Mouse (Mus musculus) lung, embryonic 14.5 days (tissue): Measurements from ENCODE around the gene Mast4. TPM values are rescaled to one million over a fixed set of nuclear protein-coding genes. Genes with fewer than 3 reads are reported as not detected.
A peak's percentile ranks its signal among the peaks of the same experiment; 100 is the strongest.

Experiments
- ATAC-seq: fragments of 200-750 bp; cut with Nextera tagmentation; 2 replicates; pipeline ENCODE4 v1.8.0; 2017; ENCODE audit warnings: mild to moderate bottlenecking, moderate TSS enrichment, moderate library complexity; ENCODE audit not compliant: insufficient read depth
- DNase-seq: peaks from one replicate; pipeline ENCODE4 v3.0.0-alpha.2; 2015
- H3K27ac ChIP-seq: fragments of 300-500 bp; sonication (generic); 2 replicates; pipeline ENCODE4 v1.5.1; 2014; ENCODE audit warnings: low read depth, mild to moderate bottlenecking, moderate library complexity
- H3K27me3 ChIP-seq: fragments of 300-500 bp; sonication (generic); 2 replicates; pipeline ENCODE4 v1.6.1; 2014; ENCODE audit warnings: low read length, control low read depth; ENCODE audit not compliant: insufficient read depth
- H3K36me3 ChIP-seq: fragments of 300-500 bp; sonication (generic); 2 replicates; pipeline ENCODE4 v1.6.1; 2014; ENCODE audit warnings: control low read depth; ENCODE audit not compliant: insufficient read depth
- H3K4me1 ChIP-seq: fragments of 300-500 bp; sonication (generic); 2 replicates; pipeline ENCODE4 v1.6.1; 2014; ENCODE audit warnings: antibody characterized with exemption, control low read depth; ENCODE audit not compliant: insufficient read depth
- H3K4me2 ChIP-seq: fragments of 300-500 bp; sonication (generic); 2 replicates; pipeline ENCODE4 v1.6.1; 2014; ENCODE audit warnings: mild to moderate bottlenecking
- H3K4me3 ChIP-seq: fragments of 300-500 bp; sonication (generic); 2 replicates; pipeline ENCODE4 v1.5.1; 2014; ENCODE audit warnings: low read depth, low read length
- H3K9ac ChIP-seq: fragments of 300-500 bp; sonication (generic); 2 replicates; pipeline ENCODE4 v1.6.1; 2014
- H3K9me3 ChIP-seq: fragments of 300-500 bp; sonication (generic); 2 replicates; pipeline ENCODE4 v1.6.1; 2016; ENCODE audit warnings: low read depth, low read length, control low read depth
- CTCF ChIP-seq: IDR thresholded peaks from 2 replicates; pipeline ENCODE4 v1.5.1; 2016; ENCODE audit warnings: antibody characterized with exemption, low read depth
- WGBS: fragments of 180-500 bp; shearing (Covaris S2); extraction: QIAGEN DNeasy Blood & Tissue Kit; methylation state at CpG from one replicate; pipeline ENCODE4 v1.1.7; 2014; 5-methylcytosine and 5-hydroxymethylcytosine counted together
- polyA plus RNA-seq: library from polyadenylated mRNA; unstranded; fragments of >200 nt; fragmentation: Nextera tagmentation; extraction: Ambion mirVana; gene quantifications from 2 replicates; pipeline ENCODE4 v1.2.1, GENCODE M21; 2014

Mast4 gene
- polyA plus RNA-seq, 1 experiment from 2014 or later: 30.8 TPM

DNA sequence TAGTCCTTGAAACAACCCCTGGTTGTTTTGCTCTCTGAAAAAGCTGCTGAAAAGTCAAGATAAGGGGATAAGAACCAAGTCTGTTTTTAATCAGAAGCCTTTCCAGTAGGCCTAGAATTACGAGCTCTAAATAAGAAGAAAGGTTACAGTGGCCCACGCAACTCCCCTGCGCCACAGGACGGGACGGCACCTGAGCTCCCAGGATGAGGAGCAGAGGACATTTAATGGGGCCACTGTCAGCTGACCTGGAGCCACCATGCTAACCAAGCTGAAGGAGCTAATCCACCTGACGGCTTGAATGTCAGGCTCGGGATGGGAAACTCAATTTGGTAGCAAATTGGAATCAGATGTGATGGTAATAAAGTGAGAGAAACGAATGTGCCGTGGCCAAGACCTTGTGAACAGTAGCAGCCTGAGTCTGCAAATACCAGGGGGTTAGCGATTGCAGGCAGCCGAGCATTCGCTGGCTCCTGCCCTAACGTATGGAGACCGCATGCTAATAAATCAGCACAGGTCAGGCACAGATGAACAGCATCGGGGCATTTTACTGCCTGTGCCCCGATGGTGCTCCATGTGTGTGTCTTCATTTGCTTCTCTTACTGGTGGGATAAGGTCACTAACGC lies 306.7 kb downstream of the Mast4 start:
- 48% methylated on average over 17 of the region's 17 CpGs for WGBS
- no peak overlapping the region for H3K9ac ChIP-seq
- DNase-seq: no peak
- H3K9me3 ChIP-seq: no peaks in the 10 kb centered on the region
- no peaks in the 10 kb centered on the region for H3K27me3 ChIP-seq
- H3K4me1 ChIP-seq: peaks cover 9% of the 10 kb centered on the region; the same call in 1 of the 2 replicates
- no peak overlapping the region for H3K4me2 ChIP-seq
- no peak overlapping the region for H3K4me3 ChIP-seq
- no peak for ATAC-seq
- H3K36me3 ChIP-seq: no peaks in the 10 kb centered on the region
- no peak overlapping the region for H3K27ac ChIP-seq
- TF ChIP-seq CTCF: no peak

DNA sequence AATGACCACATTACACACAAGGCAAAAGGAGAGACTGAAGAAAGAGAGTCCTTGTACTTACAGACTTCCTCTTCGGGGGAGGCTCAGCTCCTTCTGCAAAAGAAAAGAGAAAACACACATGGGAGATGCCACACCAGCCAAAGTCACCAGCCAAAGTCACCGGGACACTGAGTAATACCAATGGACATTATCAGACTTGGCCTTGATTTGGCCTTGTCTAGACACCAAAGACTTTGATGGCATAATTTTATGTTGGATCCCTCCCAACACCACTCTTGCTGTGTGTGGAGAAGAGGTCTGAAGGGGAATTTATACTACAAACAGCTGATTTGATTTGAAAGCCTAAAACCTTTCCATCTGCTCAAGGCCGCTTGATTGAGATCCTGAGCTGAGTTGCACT lies 308.8 kb downstream of the Mast4 start:
- no peak for ATAC-seq
- Histone ChIP-seq H3K36me3 (no peaks in the 10 kb centered on the region), H3K27ac (no peak overlapping the region), H3K4me2 (no peak overlapping the region), H3K4me1 (peaks cover 9% of the 10 kb centered on the region; the same call in 1 of the 2 replicates), H3K27me3 (no peaks in the 10 kb centered on the region), H3K4me3 (no peak overlapping the region), H3K9me3 (no peaks in the 10 kb centered on the region), H3K9ac (no peak overlapping the region)
- no peak for TF ChIP-seq CTCF
- 61% methylated on average over 3 of the region's 3 CpGs for WGBS
- DNase-seq: peak; percentile 24

DNA sequence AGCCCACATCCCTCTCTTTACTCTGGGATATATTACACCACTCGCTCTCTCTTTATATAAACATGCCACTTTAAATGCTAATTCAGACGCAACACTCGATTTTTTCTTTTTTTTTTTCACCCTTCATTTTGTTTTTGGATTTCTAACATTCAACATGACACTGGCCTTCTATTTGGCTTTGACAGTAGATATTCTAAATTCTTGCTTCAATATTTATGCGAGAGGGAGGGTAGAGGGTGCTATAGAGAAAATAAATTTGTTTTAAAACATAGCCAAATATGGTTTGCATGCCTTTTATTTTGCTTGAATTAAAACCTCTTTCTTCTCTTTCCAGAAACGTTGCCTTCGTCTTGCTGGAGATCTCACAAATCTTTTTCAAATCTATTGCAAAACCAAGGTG lies 315.8 kb downstream of the Mast4 start:
- Histone ChIP-seq H3K9ac (no peak overlapping the region), H3K4me3 (no peak overlapping the region), H3K4me2 (no peak overlapping the region), H3K9me3 (no peaks in the 10 kb centered on the region), H3K4me1 (no peaks in the 10 kb centered on the region), H3K36me3 (no peaks in the 10 kb centered on the region), H3K27ac (no peak overlapping the region), H3K27me3 (no peaks in the 10 kb centered on the region)
- whole genome bisulfite sequencing: 38% methylated on average over 6 of the region's 6 CpGs
- no peak for ATAC-seq
- DNase-seq: peak; percentile 61
- TF ChIP-seq CTCF: no peak

DNA sequence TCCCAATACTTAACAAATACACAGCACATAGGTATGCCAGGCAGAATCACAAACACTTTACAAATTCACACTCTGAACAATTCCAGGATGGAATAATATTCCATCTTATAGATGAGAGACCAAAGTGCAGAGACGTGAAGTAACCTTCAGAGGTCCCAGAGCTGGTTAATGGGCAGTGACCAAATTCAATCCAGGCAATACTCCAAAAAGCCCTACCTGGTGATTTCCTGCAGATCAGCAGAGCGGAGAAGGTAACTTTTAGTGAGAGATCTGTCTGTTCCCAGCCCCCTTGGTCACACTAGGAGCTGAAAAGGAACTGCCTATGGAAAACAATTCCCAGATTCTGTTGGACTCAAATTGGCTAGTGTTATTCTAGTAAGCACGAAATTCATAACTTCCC lies 316.6 kb downstream of the Mast4 start:
- no peaks in the 10 kb centered on the region for H3K4me1 ChIP-seq
- H3K4me2 ChIP-seq: no peak overlapping the region
- no peak overlapping the region for H3K27ac ChIP-seq
- ATAC-seq (no peak), DNase-seq (no peak)
- no peak overlapping the region for H3K9ac ChIP-seq
- no peaks in the 10 kb centered on the region for H3K36me3 ChIP-seq
- TF ChIP-seq CTCF: no peak
- H3K27me3 ChIP-seq: no peaks in the 10 kb centered on the region
- 89% methylated on average over 3 of the region's 3 CpGs for WGBS
- H3K9me3 ChIP-seq: no peaks in the 10 kb centered on the region
- no peak overlapping the region for H3K4me3 ChIP-seq

DNA sequence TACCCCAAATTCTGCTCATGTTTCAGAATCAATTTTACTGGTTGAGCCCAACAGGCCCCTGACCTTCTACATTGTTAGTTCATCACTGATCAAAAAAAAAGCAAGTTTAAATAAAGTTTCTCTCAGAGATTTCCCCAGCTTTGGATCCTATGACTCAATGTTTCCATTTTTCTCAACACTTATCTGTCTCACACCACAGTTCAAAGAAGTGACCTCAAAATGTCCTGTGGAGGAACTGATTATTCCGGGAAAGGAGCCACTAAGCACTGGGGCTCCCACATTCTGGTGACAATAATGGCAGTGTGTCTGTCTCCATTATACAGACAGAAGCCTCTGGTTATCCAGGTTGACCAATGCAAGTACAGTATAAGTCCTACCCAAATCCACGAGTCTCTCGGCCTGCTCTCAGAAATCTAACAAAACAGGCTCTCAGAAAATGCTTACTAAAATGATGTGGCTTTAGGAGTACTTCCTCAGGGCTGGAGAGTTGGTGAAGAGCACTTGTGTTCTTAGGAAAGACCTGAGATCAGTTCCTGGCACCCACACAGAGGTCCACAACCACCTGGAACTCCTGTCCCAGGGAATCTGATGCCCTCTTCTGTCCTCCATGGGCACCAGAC lies 319.1 kb downstream of the Mast4 start:
- H3K9me3 ChIP-seq: no peaks in the 10 kb centered on the region
- no peak for DNase-seq
- no peak overlapping the region for H3K9ac ChIP-seq
- no peak overlapping the region for H3K4me2 ChIP-seq
- WGBS: 69% methylated on average over 3 of the region's 3 CpGs
- H3K36me3 ChIP-seq: no peaks in the 10 kb centered on the region
- no peak overlapping the region for H3K27ac ChIP-seq
- H3K4me3 ChIP-seq: no peak overlapping the region
- no peak for TF ChIP-seq CTCF
- no peaks in the 10 kb centered on the region for H3K4me1 ChIP-seq
- no peak for ATAC-seq
- no peaks in the 10 kb centered on the region for H3K27me3 ChIP-seq

DNA sequence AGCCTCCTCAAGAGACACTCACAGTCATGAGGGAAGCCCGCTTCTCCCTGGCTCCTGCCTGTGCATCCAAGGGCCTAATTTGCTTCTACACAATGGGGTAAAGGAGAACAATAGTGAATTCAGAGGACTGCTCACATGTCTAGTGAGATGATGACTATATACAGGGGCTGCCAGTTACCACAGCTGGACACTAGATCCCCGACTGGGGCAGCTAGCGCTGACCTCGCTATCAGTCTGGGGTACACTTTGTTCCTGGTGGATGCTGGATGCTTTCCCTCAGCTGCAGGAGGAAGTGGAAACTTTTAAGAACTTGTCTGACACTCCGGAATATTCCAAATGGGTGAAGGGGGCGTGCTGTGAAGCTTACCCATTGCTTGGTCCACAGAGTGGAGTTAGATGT lies 319.7 kb downstream of the Mast4 start:
- H3K27ac ChIP-seq: no peak overlapping the region
- no peak for DNase-seq
- ATAC-seq: no peak
- no peaks in the 10 kb centered on the region for H3K9me3 ChIP-seq
- TF ChIP-seq CTCF: no peak
- WGBS: 82% methylated on average over 6 of the region's 6 CpGs
- no peaks in the 10 kb centered on the region for H3K36me3 ChIP-seq
- no peaks in the 10 kb centered on the region for H3K4me1 ChIP-seq
- no peak overlapping the region for H3K4me2 ChIP-seq
- H3K27me3 ChIP-seq: no peaks in the 10 kb centered on the region
- no peak overlapping the region for H3K9ac ChIP-seq
- H3K4me3 ChIP-seq: no peak overlapping the region

DNA sequence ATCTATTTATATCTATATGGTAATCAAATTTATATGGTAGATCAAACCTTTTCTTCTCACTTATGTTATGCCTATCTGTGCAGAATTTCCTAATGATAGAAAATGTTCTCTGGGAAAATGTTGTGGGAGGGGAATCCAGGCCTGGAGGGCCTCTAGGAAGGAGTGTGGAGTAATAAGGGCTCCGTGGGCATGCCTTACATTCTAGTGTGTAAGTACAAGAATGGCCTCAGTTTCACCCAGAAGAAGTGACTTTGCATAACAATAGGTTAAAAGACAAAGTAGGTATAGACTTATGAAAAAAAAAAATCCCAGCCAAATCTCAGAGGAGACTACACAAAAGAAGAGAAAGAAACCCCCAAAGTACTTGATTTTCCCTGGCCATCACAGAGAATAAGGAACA lies 320.1 kb downstream of the Mast4 start:
- TF ChIP-seq CTCF: no peak
- no peak overlapping the region for H3K27ac ChIP-seq
- H3K9me3 ChIP-seq: no peaks in the 10 kb centered on the region
- DNase-seq: no peak
- H3K9ac ChIP-seq: no peak overlapping the region
- H3K36me3 ChIP-seq: no peaks in the 10 kb centered on the region
- no peak for ATAC-seq
- 84% methylated on average over 1 of the region's 1 CpGs for WGBS
- no peak overlapping the region for H3K4me3 ChIP-seq
- no peak overlapping the region for H3K4me2 ChIP-seq
- no peaks in the 10 kb centered on the region for H3K27me3 ChIP-seq
- no peaks in the 10 kb centered on the region for H3K4me1 ChIP-seq
